21 mouse cellular contexts compared by ENCODE assay signal in genomic region chr4:127200769-127201617, GRCm38 (mm10). TPM values are rescaled to one million over a fixed set of nuclear protein-coding genes. Genes with fewer than 3 reads are reported as not detected.
DNase-seq lines count a peak whose midpoint lies in the region; TF ChIP-seq lines count a peak whose summit lies in the region.
"Had no signal": no experiment of that assay in that cellular context is flagged by ENCODE, and none has a peak within 500 bp of the region (broad histone marks: within the 10 kb centered on the region; RNA-seq: fewer than 3 reads in every experiment).

No protein-coding gene starts in this region.

- no peak for TF ChIP-seq CTCF in layer of hippocampus, adult 2 months (conservative IDR thresholded peaks at IDR 0.05)
- TF ChIP-seq CTCF in ES-Bruce4 (IDR thresholded peaks at IDR 0.05; ENCODE audit: low read depth, low read length): no peak
- no peak for TF ChIP-seq CTCF in thymus, adult 2 months (IDR thresholded peaks at IDR 0.05; ENCODE audit: borderline replicate concordance, control insufficient read depth, extremely low read depth, insufficient read depth, low read length, poor library complexity)

- 0 out of 2 replicates have a peak, but pooled peaks cover 2% of the 10 kb centered on the region for H3K36me3 ChIP-seq in ES-Bruce4 (ENCODE audit: control insufficient read depth, insufficient read depth, low read length, poor library complexity, severe bottlenecking)
- no peaks in the 10 kb centered on the region for H3K36me3 ChIP-seq in thymus, adult 2 months (ENCODE audit: control insufficient read depth, insufficient read depth, low read length)
- H3K36me3 ChIP-seq: intestine, embryonic 15.5 days; kidney, embryonic 15.5 days had no signal

- DNase-seq in layer of hippocampus, adult 2 months (ENCODE audit: low spot score in 2 of 2): no peak
- no peak for DNase-seq in layer of hippocampus, adult 8-10 months (ENCODE audit: low spot score in 2 of 2)
- DNase-seq in brain, adult 2 months (ENCODE audit: low read depth, low spot score): peak; percentile 56
- DNase-seq in heart, postnatal 4 days: peak; percentile 30
- no peak for DNase-seq in thymus, adult 2 months
- no peak for DNase-seq in cerebellum, adult 9-10 months
- DNase-seq in right cerebral cortex, postnatal 4 days: no peak
- DNase-seq: adrenal gland, adult 2 months; cerebellum, postnatal 14 days; liver; liver, postnatal 0 days; right cerebral cortex, postnatal 25 days; thymus, postnatal 4 days had no signal

- H3K4me3 ChIP-seq in layer of hippocampus, adult 2 months: no peak overlapping the region
- peak overlapping the region; percentile 61 for H3K4me3 ChIP-seq in ES-Bruce4 (ENCODE audit: low read depth, low read length)
- no peak overlapping the region for H3K4me3 ChIP-seq in thymus, adult 2 months (ENCODE audit: control insufficient read depth, insufficient read depth, low read length)
- H3K4me3 ChIP-seq: erythroblast, embryonic 14.5 days; hindbrain, embryonic 13.5 days; intestine, embryonic 15.5 days; kidney, embryonic 15.5 days had no signal

- TF ChIP-seq POLR2A in ES-Bruce4 (IDR thresholded peaks at IDR 0.05; ENCODE audit: insufficient read depth, low read length): no peak
- TF ChIP-seq POLR2A in thymus, adult 2 months (IDR thresholded peaks at IDR 0.05; ENCODE audit: control insufficient read depth, extremely low read depth, insufficient read depth, low read length, poor library complexity): no peak

- 64% methylated on average over 13 of the region's 13 CpGs for WGBS in thymus, adult 2 months

- TF ChIP-seq EP300 in ES-Bruce4 (IDR thresholded peaks at IDR 0.05; ENCODE audit: insufficient read depth, low read depth, low read length): peak; percentile 88

- H3K27me3 ChIP-seq in ES-Bruce4 (ENCODE audit: control insufficient read depth, insufficient read depth, low read length, poor library complexity, severe bottlenecking): no peaks in the 10 kb centered on the region
- H3K27me3 ChIP-seq in thymus, adult 2 months (ENCODE audit: control insufficient read depth, insufficient read depth, low read length): no peaks in the 10 kb centered on the region
- H3K27me3 ChIP-seq: hindbrain, embryonic 13.5 days; intestine, embryonic 15.5 days had no signal

- peaks cover 5% of the 10 kb centered on the region for H3K4me1 ChIP-seq in ES-Bruce4 (ENCODE audit: control insufficient read depth, insufficient read depth, low read length)
- no peaks in the 10 kb centered on the region for H3K4me1 ChIP-seq in thymus, adult 2 months (replicated peaks; ENCODE audit: control insufficient read depth, insufficient read depth, low read length)
- H3K4me1 ChIP-seq: hindbrain, embryonic 13.5 days; intestine, embryonic 15.5 days had no signal

- no peaks in the 10 kb centered on the region for H3K9me3 ChIP-seq in ES-Bruce4 (replicated peaks; ENCODE audit: control insufficient read depth, insufficient read depth, low read length, poor library complexity, severe bottlenecking)
- H3K9me3 ChIP-seq: hindbrain, embryonic 13.5 days; intestine, embryonic 15.5 days; kidney, embryonic 15.5 days had no signal

- peak overlapping the region; percentile 67 for H3K9ac ChIP-seq in ES-Bruce4 (ENCODE audit: low read depth, poor library complexity, severe bottlenecking)
- H3K9ac ChIP-seq: hindbrain, embryonic 13.5 days; intestine, embryonic 15.5 days; kidney, embryonic 15.5 days; liver, postnatal 0 days had no signal

- H3K27ac ChIP-seq in layer of hippocampus, adult 2 months: peak overlapping the region; percentile 64
- peak overlapping the region; percentile 68 for H3K27ac ChIP-seq in ES-Bruce4 (ENCODE audit: insufficient read depth, low read length)
- H3K27ac ChIP-seq in thymus, adult 2 months (ENCODE audit: control insufficient read depth, insufficient read depth, low read length): no peak overlapping the region
- H3K27ac ChIP-seq: hindbrain, embryonic 13.5 days; intestine, embryonic 15.5 days; kidney, embryonic 15.5 days had no signal

RNA-seq across cellular contexts. Expression of gene Dlgap3, which starts 32.0 kb away (rescaled TPM):
- total RNA-seq in layer of hippocampus, adult 2 months (2021): 100 to 1,000 TPM; 283 to 292 TPM
- 100 to 1,000 TPM; 229 to 253 (median 243) TPM for total RNA-seq in layer of hippocampus, adult 8-10 months (2022)
- 7.4 and 9.5 TPM in 2 replicates for polyA plus RNA-seq in ES-Bruce4 (2011; ENCODE audit: insufficient read depth, insufficient read length, low read depth, missing spikeins)
- total RNA-seq in heart, postnatal 4 days (2021): under 1 TPM; 0.65 to 0.98 TPM
- 2.6 and 3.6 TPM in 2 replicates for polyA plus RNA-seq in thymus, adult 2 months (2012; rRNA removed)
- total RNA-seq: granulocyte monocyte progenitor cell, adult 5-6 weeks; megakaryocyte-erythroid progenitor cell, adult 5-6 weeks had no signal
- polyA plus RNA-seq: CD4-positive, CD25-positive, alpha-beta regulatory T cell, adult 4 months; erythroblast, embryonic 14.5 days had no signal

RNA-seq across cellular contexts. Expression of gene Smim12, which starts 42.6 kb away (rescaled TPM):
- 10 to 100 TPM; 48.5 to 55.1 TPM for total RNA-seq in layer of hippocampus, adult 2 months (2021)
- 10 to 100 TPM; 53.6 to 54.6 (median 54.1) TPM for total RNA-seq in layer of hippocampus, adult 8-10 months (2022)
- polyA plus RNA-seq in ES-Bruce4 (2011; ENCODE audit: insufficient read depth, insufficient read length, low read depth, missing spikeins): 26.6 and 28.8 TPM in 2 replicates
- 10 to 100 TPM; 37.0 to 42.3 TPM for total RNA-seq in heart, postnatal 4 days (2021)
- 28.9 and 32.5 TPM in 2 replicates for polyA plus RNA-seq in thymus, adult 2 months (2012; rRNA removed)

Comparison
In these comparisons a context has a peak if more than half of its experiments do, and no peak if none do; other contexts are left out.
1. DNase-seq: peak in brain, adult 2 months (single experiment) and heart, postnatal 4 days (single experiment); none in layer of hippocampus, adult 2 months (0 of 2), layer of hippocampus, adult 8-10 months (0 of 2), thymus, adult 2 months (single experiment), cerebellum, adult 9-10 months (single experiment) and right cerebral cortex, postnatal 4 days (single experiment).
2. RNA of gene Dlgap3, which starts 32.0 kb away (total RNA-seq): 283 to 292 TPM in layer of hippocampus, adult 2 months and 229 to 253 TPM in layer of hippocampus, adult 8-10 months; 0.65 to 0.98 TPM in heart, postnatal 4 days; every median in the first group is over 100 times any median in the second.